Mouse (Mus musculus) gastrocnemius, adult 18-20 months (tissue): ENCODE measurements around the gene Six2. TPM values are rescaled to one million over a fixed set of nuclear protein-coding genes. Genes with fewer than 3 reads are reported as not detected.
"Not testable (repeated sequence)": the region's sequence is repeated elsewhere in the genome, so short reads cannot be mapped to it uniquely, and the experiment has no call there.

Experiments used
- DNase-seq: peaks from one replicate; pipeline ENCODE4 v3.0.0; 2021; ENCODE audit warnings: low spot score
- total RNA-seq, 2 experiments: library from RNA; stranded (reverse); gene quantifications; 2 replicates each; pipeline ENCODE4 v1.2.3; 2021

Gene Six2
- total RNA-seq, 2 experiments from 2014 or later: 16.8 to 22.2 TPM

DNA sequence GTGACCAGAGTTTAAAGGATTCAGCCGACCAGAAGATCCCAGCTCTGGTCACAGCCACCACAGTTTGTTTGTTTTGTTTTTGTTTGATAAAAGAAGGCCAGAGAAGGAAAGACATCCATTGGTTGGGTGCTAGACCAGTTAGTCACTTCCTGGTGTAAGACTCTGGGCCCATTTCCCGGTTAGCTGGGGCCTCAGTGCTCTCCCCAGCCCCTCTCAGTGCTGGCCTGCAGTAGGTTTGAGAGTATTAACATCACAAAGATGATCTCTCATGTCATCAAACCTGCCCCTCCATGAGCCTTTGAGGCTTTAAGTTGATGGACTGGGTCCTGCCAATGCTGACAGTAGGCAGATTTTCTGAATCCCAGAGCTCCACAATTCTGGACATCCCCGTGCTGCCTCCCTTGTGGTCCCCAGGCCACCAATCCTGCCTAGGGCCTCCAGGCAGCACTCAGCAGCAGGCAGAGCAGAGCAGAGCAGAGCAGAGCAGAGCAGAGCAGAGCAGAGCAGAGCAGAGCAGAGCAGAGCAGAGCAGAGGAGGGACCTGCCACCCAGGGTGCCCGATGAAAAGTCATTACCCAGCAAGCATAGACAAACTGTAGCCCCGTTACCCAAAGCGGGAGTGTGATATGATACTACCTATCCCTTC, 2.4 kb upstream of the Six2 start:
- no peak for DNase-seq

DNA sequence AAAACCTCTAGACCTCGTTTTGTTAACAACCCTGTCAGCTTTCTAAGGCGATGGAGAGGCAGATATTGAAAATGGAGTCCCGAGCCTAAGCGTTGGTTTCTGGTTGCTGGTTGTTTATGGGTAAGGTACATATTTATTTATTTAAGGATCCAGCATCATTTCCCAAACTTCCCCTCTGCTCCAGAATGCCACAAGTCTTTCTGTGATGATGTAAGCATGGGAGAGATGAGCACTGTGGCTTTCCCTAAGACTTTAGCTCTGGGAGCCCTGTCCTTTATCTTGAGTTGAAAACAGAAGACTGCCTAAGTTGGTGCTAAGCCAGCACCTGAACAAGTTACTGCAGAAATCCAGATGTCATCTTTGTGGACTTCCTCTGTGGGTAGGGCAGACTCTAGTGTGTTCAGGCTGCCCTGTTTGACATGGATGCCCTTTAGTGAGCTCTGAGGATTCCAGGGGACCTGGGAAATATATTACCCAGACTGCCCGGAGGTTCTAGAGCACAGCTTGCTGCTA, 1.8 kb upstream of the Six2 start:
- no peak for DNase-seq

DNA sequence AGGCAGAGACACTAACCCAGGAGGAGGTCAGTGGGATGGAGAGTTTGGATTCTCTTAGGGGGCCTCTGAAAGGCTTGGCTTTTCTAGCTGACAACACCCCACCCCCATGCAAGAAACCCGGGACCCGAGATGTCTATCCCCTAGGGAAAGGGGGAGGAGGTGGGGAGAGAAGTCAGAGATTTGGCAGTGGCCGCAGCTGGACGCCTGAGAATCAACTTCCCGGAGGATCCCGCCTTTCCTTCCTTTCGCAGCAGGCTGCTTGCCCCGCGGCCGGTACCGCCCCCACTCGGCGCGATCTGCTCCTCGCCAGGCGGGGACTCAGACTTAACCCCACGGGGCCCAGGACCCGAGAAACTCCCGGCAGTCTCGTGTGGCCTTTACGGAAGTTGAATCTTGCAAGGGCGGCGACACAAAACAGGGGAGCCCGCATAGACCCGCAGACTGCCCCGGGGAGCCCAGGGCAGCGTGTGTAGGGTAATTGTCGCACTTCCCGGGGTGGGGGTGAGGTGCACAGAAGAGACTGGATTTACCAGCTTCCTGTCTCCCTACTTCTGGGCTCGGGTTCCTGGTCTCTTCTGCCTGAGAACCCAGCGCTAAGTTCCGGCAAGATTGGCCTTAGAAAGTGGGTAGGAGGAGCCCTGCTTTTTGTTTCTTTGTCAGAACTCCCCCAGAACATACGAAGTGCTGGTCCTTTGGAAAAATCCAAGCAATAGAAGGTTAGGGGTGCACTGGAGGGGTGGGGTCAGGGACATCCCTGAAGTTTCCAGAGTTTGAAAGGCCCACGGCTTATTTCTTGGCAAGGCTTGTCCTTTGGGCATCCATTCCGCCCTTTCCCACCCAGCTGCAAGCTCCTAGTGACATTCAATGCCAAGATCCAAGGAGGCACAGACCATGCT, 1.1 kb upstream of the Six2 start:
- peak; percentile 57 for DNase-seq

DNA sequence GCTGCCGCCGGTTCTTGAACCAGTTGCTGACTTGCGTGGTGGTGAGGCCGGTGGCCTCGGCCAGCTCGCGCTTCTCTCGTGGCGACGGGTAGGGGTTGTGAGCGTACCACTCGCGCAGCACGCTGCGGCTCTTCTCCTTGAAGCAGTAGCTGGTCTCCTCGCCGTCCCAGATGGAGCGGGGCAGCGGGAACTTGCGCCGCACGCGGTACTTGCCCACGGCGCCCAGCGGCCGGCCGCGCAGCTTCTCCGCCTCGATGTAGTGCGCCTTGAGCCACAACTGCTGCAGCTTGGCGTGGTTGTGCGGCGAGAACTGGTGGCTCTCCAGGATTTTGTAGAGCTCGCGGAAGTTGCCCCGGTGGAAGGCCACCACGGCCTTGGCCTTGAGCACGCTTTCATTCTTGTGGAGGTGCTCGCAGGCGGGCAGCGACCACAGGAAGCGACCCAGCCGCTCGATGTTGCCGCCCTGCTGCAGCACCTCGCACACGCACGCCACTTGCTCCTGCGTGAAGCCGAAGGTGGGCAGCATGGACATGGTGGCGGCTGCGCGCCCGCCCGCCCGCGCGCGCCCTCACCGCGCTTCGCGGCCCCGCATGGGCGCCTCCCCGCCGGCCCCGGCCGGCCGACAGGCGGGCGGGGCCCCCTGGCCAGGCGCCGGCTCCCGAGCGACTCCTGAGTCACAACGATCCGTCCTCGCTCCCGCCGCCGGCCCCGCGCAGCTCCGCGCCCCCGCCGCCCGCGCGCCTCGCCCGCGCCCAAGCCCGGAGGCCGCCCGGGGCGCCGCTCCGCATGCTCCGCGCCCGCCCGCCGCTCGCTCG, 446 bp downstream of the Six2 start:
- DNase-seq: no peak

DNA sequence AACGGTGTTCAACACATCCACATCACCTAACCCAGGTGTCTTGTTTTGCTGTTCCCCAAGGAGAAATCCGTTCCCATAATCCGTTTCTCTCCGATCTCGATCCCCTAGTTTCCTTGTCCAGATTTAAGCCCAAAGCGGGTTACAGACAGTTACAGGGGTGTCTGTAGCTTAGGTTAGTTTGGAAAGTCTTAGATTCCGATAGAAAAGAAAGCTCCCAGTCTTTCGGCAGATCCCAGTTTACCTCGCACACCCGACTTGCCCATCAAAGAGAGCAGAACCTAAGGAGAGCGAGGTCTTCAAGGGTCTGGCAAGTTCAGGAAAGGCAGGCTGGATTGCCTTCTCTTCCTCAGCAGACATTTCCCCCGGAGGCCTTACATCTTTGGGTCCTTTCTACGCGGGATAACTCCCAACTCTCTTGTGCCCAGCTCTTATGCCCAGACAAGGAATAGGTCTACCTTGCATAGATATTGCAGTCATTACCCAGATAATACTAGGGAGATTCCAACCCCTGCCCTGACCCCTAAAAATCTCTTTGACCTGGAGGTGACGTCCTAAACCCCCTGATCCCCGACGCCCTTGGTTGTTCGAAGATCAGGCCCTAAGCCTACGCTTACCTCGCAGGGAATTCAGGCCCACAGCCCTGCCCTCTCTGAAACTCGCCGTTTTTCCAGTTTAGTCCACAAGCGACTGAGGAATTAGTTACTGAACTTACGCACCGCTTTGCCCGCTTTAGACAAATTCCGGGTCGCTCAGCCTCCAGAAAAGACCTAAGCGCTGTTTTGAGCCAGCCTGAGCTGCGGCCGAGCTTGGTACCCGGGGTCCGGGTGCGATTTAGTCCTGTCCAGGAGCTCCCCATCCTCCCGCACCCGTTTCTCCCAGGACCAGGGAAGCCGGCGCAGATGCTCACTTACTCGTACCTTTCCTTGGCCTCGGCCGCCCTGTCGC, 1.3 kb downstream of the Six2 start:
- DNase-seq: no peak

DNA sequence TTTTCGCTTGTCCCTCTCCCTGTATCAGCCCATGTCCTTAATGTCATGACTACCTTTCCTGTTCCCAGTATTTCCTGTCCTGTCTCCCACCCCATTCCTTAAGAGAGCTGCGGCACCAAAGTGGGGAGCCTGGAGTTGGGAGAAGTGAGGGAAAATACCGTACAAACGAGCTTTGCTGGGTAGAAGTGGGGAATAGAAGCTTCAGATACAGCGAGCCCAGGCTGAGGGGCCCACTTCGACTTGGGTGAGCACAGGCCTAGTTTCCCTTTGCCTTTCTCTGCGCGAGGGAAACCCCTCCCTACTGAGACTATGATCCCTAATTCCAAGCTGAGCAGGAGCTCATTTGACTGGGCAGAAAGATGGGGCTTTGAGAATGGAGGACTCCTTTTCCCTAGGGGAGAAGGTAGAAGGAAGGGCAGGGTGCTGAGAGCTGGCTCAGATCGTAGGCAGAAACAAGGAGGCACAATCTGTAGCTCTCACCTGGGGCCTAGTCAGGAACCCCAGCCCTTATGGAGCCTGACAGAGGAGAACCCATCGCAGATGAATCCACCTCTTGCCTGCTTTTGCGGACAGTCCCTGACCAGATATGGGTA, 2.3 kb downstream of the Six2 start:
- DNase-seq: no peak

DNA sequence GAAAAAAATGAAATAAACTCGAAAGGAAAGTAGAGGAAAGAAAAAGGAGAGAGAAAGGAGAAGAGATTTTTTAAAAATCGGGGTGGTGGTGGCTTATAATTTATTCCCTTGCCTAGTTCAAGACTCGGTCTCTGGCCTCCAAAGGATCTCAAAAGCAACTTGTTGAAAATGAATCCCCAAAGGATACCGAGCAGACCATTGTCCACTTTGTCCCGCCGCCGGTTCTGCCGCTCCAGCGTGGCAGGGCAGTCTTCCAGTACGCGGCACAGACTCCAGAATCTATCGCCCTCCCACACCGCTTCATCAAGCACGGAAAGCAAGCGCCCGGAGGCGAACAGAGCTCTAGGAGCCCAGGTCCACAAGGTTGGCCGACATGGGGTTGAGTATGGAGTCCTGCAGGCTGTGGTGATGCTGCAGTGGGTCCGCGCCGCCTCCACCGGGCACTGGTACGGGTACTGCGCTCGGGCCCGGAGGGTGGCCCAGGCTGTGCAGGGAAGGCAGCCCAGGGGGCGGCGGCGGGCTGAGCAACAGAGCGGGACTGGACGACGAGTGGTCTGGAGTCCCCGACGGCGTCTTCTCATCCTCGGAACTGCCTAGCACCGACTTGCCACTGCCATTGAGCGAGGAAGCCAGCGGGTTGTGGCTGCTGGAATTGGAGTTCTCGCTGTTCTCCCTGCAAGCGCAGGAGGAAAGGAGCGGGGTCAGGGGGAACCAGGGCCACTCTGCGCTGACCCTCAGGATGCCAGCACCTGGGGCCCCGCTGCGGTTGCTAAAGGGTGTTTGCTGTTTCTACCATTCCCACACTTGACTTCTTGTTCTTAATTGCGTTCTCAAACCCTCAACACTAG, 3.0 kb downstream of the Six2 start:
- DNase-seq: no peak

DNA sequence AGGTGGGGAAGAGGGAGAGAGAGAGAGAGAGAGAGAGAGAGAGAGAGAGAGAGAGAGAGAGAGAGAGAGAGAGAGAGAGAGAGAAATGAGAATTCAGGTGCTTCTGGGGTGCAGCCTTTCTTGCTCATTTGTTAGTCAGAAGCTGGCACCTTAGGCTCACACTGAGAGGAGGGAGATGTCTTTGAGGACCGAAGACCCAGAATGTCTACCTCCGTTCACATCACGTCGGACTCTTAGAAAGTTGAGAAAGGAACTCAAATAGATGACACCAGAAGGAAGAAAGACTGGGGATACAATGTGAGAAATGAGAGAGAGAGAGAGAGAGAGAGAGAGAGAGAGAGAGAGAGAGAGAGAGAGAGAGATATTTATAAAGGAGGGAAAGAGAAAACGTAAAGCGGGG, 3.6 kb downstream of the Six2 start:
- DNase-seq: not testable (repeated sequence)

DNA sequence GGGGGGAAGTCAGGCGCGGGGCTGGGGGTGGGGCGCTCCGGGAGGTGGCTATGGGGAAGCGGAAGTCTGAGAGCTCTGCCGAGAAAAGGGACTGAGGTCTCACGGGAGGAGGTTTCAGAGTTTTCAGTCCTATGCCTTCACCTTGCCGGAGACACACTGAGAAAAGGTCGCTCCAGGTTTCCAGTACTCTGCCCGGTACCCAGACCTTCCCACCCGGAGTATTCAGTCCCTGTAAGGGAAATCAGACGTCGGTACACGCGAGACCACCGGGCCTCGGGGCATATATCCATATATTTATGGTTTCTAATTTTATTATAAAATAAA, 4.1 kb downstream of the Six2 start:
- DNase-seq: no peak

DNA sequence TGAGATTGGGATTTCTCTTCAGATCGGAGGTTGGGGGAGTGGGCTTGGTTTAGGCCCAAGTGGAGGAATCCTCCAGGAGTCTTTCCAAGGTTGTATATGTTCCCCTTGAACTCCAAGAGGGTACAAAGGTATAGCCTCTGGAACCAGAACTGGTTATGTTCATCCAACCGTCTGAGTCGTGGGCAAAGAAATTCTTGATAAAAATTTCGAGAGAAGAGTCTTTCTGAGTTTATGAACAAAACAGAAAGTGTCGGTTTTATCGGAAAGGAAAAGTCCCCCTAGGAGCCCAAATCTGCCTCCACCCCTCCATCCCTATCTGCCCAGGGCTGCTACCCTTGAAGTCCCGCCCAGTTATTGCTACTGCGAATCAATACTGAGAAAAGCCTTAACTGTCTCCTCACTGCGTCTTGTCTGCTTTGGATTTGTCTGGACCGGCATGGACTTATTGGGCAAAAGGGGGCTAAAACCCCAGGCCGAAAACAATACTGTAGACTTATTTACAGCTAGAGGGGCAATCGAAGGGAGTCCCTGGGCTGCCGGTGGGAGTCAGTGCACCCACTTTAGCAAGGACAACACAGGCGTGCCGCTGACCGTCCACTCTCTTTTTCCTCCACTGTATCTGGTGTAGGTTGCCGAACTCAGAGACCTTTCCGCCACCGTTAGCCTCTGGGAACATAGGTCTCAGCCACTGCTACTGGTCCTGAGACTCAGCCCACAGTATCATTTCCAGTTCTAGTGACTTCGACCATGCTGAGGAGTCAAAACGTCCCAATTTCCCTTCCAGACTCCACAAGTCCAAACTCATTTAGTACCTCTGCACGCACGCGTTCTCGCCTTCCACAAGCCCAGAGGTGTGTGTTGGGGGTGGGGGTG, 4.7 kb downstream of the Six2 start:
- DNase-seq: no peak

DNA sequence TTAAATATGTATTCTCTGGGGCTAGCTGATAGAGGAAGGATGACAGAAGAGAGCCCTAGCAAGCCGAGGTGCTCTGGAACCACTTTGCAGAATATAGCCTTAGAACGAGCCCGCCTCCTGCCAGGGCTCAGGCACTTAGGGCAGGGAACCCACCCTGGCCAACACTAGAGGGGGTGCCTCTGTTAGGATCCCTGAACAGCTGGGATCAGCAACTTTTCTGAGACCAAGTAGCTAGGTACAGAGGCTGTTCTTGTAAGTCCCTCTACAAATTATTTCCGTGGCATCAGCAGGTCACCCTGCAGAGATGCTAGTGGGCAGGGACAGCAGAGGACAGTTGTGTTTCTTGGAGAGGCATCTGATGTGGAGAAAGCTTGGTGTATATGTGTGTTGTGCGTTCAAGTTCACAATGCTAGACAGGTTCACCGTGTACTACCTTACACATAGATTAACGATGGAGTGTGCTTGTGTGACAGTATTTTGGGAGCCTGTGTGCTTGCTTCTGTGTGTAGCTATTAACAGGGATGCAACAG, 5.8 kb downstream of the Six2 start:
- no peak for DNase-seq

DNA sequence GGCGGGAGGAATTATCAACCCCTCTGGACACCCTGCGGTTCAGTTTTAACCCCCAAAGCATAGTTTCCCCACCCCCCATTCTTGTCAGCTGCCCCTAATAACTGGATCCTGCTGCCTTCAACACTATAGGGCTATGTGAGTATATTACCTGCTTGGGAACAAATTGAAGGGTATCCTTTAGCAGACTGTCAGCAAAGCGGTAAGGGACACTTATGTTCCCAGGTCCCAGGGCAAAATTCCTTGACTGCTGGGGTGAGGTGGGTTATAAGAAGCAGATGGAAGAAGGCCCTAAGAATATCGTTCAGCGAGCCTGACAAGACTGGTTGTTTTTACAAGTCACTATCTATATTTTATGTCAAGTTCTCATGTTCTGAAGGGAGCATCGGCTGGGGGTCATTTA, 6.3 kb downstream of the Six2 start:
- DNase-seq: no peak

DNA sequence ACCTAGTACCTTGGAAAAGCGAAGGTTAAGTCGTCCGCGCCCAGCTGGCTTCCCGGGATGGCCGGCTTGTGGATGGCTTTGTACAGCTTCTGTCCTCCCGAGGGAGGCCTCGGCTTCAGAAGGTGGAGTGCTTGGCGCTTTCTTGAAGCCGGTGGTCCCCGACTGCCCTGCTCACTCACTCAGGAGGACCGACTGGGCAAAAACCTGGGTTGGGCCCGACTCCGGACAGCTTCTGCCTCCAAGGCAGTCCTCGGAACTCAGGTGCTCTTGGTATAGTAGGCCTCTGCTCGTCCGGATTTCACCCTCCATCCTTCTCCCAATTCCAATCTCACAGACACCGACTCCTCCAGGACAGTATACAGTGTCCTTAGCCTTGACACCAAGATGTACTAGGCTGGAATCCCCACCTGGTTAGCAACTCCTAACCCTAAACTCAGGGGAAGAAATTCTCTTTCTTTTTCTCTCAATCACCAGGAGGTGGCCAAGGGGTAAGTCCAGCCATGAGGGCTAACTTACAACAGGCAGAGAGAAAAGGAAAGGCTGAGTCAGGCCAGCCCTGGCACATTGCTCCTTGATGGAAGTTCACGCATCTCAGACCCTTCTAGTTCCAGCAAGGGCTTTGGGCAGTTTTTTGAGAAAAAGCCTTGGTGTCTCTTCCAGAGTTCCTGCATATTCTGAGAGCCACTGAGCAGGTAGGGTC, 7.1 kb downstream of the Six2 start:
- no peak for DNase-seq

DNA sequence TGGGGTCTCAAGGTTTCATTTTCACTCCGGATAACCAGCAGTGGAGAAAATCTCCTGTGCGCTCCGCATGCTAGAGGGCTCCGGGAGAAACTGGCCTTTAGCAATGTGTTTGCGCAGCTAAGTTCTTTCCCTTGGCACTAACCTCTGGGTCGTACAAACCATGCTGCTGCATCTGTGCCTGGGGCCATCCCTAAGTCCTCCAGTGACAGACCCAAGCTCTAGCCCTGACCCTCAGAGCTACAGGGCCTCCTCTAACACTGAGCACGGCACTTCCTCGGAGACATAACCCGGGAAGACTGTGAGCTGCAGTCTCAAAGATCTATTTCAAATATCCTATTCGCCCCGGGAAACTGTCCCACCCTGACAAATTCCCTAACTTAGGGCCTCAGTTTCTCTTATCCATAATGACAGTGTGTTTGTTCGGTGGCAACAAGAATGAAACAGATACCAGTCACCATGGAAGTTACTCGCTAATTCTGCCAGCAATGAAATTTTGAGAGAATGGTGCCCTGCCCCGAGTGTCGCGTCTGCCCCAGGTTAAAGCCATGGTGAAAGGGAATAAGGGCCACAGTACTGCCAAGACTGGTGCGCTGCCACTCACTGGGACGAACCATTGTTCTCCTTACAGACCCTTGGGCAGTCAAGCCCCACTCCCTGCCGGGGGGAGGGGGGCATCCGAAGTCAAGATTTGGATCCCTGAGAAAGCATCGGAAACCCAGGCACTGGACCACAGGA, 7.8 kb downstream of the Six2 start:
- no peak for DNase-seq

DNA sequence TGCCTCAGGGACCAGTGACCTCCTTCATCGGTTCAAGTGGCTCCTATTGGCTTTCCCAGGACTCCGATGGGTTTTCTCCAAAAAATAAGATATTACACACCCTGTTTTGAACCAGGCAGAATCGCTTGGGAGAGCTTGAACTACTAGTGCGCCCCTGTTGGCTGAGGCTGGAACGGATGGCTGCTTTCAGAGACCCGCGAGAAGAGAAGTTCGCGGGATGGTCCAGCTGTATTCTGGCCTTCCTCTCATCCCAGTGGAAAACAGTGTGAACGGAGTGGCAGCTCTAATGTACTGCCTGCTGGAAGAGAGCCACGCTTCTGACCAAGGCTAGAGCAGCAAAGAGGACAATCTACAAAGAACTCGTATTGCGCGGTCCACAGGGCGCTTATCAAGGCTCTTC, 8.4 kb downstream of the Six2 start:
- DNase-seq: no peak

DNA sequence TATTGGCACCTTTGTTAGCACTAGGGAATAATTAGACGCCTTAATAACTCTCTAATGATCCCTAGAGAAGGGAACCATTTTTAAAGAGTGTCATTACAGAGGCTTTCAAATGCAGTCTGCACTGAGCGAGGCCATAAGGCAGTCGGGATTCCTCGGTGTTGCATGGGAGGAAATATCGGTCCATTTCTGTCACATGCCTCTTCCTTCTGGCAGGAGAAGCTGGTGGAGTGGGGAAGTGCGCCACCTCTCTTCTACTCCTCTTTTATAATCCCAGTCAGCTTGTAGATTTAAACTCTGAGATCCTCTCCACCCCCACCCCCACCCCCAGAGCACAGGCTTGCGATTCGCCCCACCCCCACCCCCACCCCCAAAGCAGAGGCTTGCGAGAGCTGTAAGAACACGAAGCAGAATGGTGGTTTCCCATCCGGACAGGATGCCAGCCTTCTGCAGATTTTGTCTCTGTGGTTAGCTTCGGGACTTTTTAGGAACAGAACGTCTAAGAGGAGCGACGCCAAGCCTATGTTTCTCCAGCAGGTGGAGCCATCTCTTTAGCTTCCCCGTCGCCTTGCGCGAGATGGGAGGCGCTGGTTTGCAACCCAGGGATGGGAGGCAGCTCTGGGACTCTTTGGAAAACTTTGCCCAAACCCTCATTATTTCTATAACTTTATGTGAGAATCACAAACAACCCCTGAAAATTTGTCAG, 23.3 kb downstream of the Six2 start:
- peak; percentile 80 for DNase-seq
